Mouse (Mus musculus): ENCODE results near the gene Wfdc8. TPM values are rescaled to one million over a fixed set of nuclear protein-coding genes. Genes with fewer than 3 reads are reported as not detected.
A peak's percentile ranks its signal among the peaks of the same experiment; 100 is the strongest.
"Not testable (repeated sequence)": the region's sequence is repeated elsewhere in the genome, so short reads cannot be mapped to it uniquely, and the experiment has no call there.

The Wfdc8 gene
- not detected for total RNA-seq (2021)

DNA sequence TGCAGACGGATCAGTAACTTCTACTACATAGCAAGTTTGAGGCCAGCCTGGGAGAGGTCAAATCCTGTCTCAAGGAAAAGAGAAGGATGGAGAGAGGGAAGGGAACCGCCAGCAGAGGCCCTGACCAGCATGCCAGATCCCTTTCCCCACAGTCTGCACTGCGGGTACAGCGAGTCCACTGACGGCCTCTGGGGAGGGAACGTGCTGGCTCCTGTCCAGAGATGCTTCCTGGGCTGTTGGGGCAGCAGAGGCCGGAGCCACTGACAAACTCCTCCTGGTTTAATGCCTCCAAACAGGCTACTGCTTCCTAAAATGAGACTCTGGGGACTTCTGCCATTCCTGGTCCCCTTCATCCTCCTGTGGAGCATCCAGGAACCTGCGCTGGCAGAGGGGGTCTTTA, at the start of gene Wfdc8, which contains the start of gene Wfdc6b:
Gene Wfdc8, minus strand, starts transcription at position 156 of the 400 bp plus-strand sequence.
Gene Wfdc6b, plus strand, starts transcription at position 52 of the 400 bp plus-strand sequence.
- DNase-seq (ENCODE audit: extremely low spot score in 1 of 2, low spot score in 1 of 2) = not testable (repeated sequence)

DNA sequence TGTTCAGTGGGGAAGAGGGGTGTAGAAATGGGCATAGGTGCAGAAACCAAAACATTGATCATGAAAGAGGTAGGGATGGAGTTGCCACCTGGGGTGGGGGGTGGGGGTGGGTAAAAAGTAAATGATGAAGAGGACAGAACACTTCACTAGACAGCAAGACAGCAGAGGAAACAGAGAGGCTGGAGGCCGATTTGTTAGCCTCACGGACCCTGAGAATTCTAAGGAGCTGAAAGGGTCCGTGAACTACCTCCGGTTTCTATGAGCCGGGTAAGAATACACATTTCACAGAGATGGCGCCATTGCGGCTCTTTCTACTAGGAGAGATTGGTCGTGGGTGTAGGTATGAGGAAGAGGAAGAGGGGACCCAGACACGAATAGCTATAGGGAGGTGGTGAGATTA, 43.1 kb upstream of the Wfdc8 start, which contains the start of gene Wfdc9:
Gene Wfdc9, minus strand, starts transcription at position 101 of the 400 bp plus-strand sequence.
- no peak for DNase-seq (ENCODE audit: extremely low spot score in 1 of 2, low spot score in 1 of 2)

DNA sequence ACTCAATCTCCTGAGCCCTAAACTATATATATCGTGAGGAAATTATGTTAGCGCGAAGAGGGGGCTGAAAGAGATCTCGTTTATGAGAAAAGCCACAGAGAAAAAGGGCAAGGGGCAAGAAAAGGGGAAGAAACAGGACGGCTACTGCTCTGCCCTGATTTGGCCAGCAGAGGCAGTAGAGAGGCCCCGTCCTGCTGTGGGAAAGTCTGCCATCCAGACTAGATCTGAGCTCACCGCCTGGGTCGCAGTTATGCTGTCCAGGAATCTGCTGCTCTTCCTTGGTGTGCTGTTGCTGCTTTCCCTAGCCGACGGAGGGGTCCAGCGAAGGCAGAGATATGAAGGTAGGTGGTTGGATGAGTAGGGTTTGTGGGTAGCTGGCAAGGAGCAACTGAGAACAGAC, 42.4 kb upstream of the Wfdc8 start, which contains the start of gene Wfdc10:
Gene Wfdc10, plus strand, starts transcription at position 189 of the 400 bp plus-strand sequence.
- peak in 1 of 2 experiments; percentile 47 for DNase-seq (ENCODE audit: extremely low spot score in 1 of 2, low spot score in 1 of 2)

DNA sequence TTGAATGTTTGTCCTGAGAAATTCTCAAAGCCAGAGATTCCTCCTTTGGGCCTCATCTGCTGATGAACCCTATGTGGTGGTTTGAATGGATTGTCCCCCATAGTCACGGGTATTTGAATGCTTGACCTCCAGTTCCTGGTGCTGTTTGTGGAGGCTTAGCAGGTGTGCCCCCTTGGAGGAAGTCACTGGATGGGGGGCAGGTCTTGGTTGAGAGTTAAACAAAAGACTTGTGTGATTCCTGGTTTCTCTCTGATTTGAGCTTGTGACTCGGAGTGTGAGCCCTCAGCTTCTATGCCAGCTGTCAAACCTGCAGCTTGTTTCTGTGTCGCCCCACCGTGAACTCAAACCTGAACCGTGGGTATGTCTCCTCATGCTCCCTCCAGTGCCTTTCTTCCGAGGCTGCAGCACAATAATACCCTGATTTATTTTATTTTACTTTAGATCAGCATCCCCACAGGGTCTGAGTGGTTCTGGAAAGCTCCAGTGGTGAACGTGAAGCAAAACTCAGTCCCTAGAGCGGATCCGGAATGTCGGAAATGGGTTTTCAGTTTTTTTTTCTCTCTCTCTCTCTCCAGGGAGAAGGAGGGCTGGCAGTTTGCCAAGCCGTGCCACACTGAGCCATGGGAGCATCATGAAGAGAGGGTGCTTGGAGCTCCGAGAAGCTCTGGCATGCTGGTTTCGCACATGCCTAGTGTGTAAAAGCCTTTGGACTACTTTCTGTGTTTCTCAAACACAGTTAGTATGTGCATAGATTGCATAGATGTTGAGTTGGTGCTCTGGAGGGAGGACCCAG, 28.7 kb upstream of the Wfdc8 start:
- DNase-seq (ENCODE audit: extremely low spot score in 1 of 2, low spot score in 1 of 2) = peak in 1 of 2 experiments; percentile 33

DNA sequence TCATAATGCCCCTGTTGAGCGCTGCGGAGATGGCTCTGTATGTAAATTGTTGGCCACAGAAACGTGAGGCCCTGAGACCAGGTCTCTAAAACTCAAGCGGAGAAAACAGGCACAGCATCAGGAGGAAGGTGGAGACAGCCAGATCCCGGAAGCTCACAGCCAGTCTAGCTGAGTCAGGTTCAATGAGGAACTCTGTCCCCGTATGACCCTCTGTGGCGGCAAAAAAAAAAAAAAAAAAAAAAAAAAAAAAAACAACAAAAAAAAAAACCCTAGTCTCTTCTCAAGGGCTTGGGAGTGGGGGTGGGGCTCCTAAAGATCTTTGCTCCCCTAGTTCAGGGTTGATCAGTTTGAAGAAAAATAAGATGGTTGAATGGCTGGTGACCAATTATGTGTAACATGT, 27.7 kb upstream of the Wfdc8 start:
- DNase-seq (ENCODE audit: extremely low spot score in 1 of 2, low spot score in 1 of 2) = no peak

DNA sequence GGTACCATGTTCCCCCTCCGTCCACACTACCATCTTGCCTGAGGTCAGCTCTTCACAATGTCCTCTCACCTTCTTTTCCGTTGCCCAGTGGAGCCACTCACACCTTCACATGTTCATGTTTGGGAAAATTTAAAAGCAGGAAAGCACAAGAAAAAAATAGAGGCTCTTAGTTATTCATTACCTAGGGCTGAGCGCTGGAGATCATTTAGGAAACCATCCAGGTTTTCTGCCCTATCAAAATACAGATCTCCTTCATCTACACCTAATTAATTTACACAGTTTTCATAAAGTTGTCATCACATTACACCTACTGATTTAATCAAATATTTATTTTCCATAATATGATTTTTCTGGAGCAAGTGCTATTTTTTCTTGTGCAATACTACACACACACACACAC, 25.3 kb upstream of the Wfdc8 start, which contains the start of gene Wfdc16:
Gene Wfdc16, minus strand, starts transcription at position 101 of the 400 bp plus-strand sequence.
- DNase-seq (ENCODE audit: extremely low spot score in 1 of 2, low spot score in 1 of 2) = no peak

DNA sequence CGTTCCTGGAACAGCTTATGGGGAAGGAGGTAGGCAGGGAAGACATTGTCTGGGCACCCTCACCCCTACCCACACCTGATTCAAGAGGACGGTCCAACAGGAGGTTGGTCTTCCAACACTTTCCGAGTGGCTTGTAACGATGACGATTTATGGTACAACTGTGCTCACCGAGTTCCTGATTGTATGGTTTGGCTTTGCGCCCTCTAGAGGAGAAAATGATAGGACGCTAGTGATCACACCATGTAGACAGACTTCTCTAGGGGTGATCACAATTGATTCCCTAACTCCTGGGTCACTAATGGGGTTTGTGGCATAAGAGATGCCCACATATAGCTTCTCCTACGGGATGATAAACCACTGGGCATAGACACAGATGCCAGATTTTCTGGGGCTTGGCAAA, 21.8 kb upstream of the Wfdc8 start:
- no peak for DNase-seq (ENCODE audit: extremely low spot score in 1 of 2, low spot score in 1 of 2)

DNA sequence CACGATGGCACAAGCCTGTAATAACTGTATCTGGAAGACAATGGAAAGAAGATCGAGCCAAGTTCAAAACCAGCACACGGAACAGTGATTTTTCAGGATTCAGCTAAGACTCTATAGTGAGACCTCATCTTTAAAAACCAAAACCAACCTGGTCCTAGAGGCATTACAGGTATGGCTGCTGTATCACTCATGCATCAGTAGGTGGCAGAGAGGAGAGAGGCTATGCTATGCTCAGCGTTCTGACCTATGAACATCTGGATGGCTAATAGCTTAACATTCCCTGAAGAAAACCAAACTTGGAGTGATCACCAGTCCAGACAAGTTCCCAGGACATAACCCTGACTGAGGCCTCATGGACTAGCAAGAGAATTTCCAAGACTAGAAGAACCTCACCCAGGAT, 8.3 kb upstream of the Wfdc8 start:
- no peak for DNase-seq (ENCODE audit: extremely low spot score in 1 of 2, low spot score in 1 of 2)

DNA sequence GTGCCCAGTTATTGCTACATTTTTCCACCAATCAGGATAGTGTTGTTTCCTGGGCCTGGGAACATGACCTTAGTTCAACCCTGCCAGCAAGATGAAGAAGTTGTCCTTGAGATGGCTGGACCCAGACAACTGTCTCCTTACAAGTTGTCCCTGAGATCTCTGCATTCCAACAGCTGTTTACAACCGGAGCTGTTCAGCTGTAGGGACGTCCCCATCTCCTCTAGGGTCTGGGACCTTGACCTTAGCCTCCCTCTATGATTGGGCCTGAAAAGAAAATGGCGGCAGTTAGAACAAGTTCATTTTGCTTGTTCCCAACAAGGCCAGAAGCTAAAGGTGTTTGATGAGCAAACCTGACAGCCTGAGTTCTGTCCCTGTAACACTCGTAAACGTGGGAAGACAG, 5.6 kb upstream of the Wfdc8 start:
- no peak for DNase-seq (ENCODE audit: extremely low spot score in 1 of 2, low spot score in 1 of 2)

DNA sequence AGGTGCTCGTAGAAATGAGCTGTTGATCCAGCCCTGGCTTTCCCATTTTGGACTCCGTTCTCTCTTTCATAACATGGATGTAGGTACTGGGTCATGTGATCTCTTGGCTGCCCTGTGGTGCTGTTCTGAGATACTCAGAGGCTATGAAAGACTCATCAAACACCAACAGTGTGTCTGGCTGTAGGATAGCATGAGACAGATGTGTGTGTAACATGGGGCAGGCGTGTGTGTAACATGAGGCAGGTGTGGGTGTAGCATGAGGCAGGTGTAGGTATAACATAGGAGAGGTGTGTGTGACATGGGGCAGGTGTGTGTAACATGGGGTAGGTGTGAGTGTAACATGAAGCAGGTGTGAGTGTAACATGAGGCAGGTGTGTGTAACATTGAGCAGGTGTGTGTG, 2.0 kb upstream of the Wfdc8 start:
- DNase-seq (ENCODE audit: extremely low spot score in 1 of 2, low spot score in 1 of 2) = no peak

DNA sequence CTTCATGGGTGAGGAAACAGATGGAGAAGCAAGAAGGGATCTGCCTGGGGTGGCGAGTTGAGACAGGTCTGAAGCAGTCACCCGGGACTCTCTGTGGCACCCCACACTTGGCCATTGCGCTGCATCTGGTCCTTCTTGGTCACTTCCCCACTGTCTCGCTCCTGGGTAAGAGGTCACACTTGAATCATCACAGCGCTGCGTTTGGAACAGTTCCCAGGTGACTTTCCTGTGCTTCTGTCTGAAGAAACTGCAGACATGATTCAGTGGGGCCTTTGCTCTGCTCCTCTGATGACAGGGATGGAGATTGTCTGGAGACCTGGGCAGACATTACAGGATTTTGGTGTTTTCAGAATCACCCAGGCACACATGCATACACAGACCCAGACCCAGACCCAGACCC, 4.6 kb downstream of the Wfdc8 start:
- no peak for DNase-seq (ENCODE audit: extremely low spot score in 1 of 2, low spot score in 1 of 2)

DNA sequence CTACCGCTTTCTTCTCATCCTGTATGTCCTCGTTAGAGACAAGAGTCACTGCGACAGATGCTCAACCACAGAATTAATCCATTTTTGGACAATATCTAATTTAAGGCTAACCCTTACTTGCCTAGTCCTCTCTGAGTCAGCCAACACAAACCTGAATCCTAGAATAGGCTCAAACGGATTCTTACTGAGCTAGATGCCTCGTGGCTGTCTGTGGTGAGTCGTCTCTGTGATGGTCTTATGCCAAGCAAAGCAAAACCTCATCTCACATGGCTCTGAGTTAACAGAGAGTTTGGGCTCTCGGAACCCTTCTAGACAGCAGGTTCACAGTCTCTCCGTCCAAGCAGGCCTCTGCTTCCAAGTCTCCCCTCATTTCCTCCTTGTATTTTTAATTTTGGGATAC, 9.0 kb downstream of the Wfdc8 start:
- no peak for DNase-seq (ENCODE audit: extremely low spot score in 1 of 2, low spot score in 1 of 2)

DNA sequence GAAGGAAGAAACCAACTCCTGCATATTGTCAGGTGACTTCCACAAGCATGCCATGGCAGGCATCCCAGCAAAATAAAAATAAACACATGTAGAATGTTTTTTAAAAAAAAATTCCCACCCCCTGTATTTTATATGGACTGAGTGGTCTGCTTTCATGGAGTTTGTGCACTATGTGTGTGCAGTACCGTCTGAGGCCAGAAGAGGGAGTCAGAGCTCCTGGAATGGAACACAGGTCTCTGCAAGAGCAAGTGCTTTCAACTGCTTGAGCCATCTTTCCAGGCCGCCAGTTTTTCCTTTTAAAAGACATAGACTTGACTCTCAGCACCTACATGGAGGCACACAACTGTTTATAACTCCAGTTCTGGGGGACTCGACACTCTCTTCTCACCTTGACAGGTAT, 9.9 kb downstream of the Wfdc8 start:
- no peak for DNase-seq (ENCODE audit: extremely low spot score in 1 of 2, low spot score in 1 of 2)

DNA sequence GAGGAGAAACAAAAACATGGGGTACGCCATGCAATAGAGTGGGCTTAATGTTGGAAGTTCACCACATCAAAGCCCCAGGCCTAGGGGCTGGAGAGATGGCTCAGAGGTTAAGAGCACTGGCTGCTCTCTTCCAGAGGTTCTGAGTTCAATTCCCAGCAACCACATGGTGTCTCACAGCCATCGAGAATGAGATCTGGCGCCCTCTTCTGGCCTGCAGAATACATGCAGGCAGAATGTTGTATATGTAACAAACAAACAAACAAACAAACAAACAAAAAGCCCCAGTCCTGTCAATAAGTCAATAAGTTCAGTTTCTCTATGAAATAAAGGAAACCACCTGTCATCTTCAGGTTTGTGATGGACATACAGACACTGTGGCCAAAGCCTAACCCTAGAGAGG, 13.2 kb downstream of the Wfdc8 start:
- no peak for DNase-seq (ENCODE audit: extremely low spot score in 1 of 2, low spot score in 1 of 2)

DNA sequence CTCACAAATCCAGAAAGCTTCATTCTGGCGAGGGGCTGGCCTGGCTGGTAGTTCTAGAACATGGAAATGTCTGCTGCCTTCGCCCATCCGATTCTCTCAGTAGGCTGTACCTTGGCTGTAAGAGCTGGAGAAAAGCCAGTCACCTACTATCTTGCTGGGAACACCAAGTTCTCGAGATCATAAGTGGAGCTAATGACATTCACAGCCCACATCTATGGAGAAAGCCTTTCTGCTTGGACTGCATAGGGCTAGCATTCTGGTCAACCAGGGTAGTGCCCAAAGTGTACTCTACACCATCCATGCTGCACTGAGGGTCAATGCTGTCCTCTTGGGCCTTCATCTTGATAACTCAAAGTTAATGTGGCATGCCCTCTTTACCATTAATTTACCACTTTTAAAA, 19.9 kb downstream of the Wfdc8 start, which contains the start of gene Eppin:
Gene Eppin, minus strand, starts transcription at position 101 of the 400 bp plus-strand sequence.
- no peak for DNase-seq (ENCODE audit: extremely low spot score in 1 of 2, low spot score in 1 of 2)

DNA sequence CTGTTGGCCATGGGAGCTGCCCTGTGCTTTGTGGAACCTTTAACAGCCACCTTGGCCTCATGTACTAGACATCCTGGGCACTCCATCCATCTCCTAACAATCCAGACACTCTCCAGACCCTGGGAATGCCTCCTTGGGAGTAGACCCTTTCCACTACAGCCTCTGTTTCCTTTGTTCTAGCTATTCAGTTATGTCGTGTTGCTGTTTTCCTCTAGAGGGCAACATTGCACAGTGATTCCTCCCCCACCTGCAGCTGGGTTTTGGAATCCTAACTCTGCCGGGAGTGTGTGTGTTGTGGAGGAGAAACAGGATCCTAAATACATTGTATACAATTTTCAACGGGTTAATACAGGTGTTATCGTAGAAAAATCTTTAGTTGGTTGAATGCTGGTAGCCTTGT, 21.4 kb downstream of the Wfdc8 start:
- peak in 1 of 2 experiments; percentile 16 for DNase-seq (ENCODE audit: extremely low spot score in 1 of 2, low spot score in 1 of 2)

DNA sequence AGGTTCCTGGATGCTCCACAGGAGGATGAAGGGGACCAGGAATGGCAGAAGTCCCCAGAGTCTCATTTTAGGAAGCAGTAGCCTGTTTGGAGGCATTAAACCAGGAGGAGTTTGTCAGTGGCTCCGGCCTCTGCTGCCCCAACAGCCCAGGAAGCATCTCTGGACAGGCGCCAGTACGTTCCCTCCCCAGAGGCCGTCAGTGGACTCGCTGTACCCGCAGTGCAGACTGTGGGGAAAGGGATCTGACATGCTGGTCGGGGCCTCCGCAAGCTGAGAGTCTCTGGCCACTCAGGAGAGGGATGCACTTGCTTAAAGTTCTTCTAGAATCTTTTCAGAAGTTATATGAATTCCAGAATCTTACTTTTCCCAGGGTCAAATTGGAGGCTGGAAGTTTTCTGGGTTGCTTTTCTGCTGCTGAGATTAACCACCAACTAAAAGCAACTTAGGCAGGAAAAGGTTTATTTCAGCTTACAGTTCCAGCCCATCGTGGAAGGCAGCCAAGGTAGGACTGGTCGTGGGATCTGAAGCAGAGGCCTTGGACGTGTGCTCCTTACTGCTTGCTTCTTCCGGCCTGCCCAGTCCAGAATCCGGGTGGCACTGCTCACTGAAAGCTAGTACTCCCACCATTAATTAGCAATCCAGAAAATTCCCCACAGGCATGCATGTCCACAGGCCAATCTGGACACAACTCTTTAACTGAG, 28.3 kb downstream of the Wfdc8 start, which contains the start of gene Wfdc6a:
Gene Wfdc6a, minus strand, starts transcription at position 423 of the 701 bp plus-strand sequence.
- DNase-seq (ENCODE audit: extremely low spot score in 1 of 2, low spot score in 1 of 2) = not testable (repeated sequence)

DNA sequence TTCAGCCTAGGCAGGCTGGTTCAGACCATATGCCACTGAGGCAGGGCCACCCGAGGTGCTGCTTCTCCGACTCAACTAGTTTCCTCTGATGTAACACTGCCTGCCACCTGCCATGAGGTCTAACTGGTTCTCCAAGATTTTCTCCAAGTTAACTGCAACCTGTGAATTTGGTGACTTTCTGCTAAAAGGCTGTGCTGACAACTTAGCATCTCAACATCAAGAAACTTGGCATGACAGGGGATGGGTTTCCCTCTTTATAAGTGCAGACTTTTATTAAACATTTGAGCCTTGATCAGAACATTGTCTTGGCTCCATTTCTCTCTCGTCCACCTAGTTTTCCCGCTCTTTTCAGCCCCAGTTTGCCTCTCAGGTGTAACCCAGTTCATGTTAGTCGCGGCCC, 40.1 kb downstream of the Wfdc8 start, which contains the start of gene Spint3:
Gene Spint3, minus strand, starts transcription at position 101 of the 400 bp plus-strand sequence.
- DNase-seq (ENCODE audit: extremely low spot score in 1 of 2, low spot score in 1 of 2) = not testable (repeated sequence)

DNA sequence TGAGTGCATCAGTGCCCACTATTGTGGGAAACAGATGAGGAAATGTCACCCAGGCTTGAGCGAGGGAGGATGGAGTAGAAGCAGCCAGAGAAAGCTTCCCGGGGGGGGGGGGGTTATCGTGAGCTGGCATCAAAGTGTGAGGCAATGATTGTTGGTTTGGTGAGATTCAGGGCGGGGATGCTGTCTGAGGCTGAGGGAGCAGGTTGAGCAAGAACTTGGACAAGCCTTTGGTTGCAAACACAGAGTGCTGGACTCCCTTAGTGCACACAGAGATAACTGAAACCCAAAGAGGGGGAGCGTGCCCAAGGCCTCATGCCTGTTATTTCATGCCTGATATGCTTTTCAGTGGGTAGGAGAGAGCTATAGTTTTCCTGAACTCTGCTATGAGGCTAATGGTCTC, 46.0 kb downstream of the Wfdc8 start:
- DNase-seq (ENCODE audit: extremely low spot score in 1 of 2, low spot score in 1 of 2) = no peak

DNA sequence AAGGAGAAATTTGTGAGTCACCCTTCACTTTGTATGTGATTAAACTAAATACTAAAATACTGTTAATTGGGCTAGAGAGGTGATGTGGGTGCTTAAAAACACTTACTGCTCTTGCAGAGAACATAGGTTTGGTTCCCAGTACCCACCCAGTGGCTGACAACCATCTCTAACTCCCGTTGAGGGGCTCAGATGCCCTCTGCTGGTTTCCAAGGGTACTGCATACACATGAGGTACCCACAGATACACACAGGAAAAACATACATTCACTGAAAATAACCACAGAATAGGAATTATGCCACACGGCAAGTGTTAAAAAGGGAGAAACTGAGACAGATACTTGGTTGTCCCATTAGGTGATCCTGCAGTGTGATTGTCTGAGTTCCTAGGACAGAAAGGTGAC, 46.4 kb downstream of the Wfdc8 start:
- DNase-seq (ENCODE audit: extremely low spot score in 1 of 2, low spot score in 1 of 2) = no peak

DNA sequence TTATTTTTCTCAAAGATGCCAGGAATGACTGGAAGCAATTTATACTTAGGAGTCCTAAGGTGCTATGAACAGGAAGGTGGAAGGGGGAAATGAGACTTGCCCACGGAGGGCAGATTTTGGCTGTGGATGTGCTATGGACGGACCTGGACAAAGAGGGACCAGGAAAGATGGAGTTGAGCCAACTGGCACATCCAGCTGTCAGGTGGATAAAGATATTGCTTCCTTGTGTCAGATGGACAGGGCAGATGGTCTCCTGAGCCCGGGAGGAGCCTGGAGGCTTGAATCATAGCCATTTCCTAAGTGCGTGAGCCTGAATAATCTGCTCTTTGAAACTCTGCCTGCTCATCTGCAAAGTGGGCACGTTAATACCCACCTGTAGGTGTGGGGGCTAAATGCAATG, 49.1 kb downstream of the Wfdc8 start:
- DNase-seq (ENCODE audit: extremely low spot score in 1 of 2, low spot score in 1 of 2) = no peak
